Mouse (Mus musculus): Measurements from ENCODE around the gene Aif1l. TPM values are rescaled to one million over a fixed set of nuclear protein-coding genes. Genes with fewer than 3 reads are reported as not detected.
A peak's percentile ranks its signal among the peaks of the same experiment; 100 is the strongest.

Gene Aif1l
- polyA plus RNA-seq, 1 experiment from 2014 or later = 26.6 TPM

DNA sequence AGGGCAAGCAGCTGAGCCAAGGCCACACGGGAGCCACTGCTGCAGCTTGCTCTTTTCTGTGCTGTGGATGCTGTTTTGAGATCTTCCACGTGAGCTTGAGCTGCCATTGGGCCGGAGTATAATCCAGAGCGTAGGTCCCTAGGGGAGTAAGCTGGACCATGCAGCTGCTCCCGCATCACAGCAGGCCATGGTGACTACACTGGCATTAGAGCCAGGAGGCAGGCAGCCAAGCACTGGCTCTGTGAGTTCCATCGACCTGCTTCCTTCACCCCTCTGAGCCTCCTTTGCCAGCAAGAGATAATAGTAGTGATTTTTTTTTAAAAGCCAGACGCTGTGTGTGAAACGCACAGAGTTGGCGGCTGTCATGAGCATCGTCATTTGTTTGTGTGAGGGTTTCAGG, 2.3 kb downstream of the Aif1l start:
- Histone ChIP-seq H3K27ac (replicated peaks) (no peak overlapping the region), H3K4me3 (replicated peaks) (no peak overlapping the region), H3K27me3 (0 out of 2 replicates have a peak, but pooled peaks cover 3% of the 10 kb centered on the region), H3K9ac (no peak overlapping the region), H3K9me3 (replicated peaks) (no peaks in the 10 kb centered on the region), H3K4me2 (replicated peaks) (no peak overlapping the region), H3K36me3 (no peaks in the 10 kb centered on the region), H3K4me1 (peaks cover 21% of the 10 kb centered on the region)
- ATAC-seq (ENCODE audit: insufficient number of reproducible peaks, low FRiP score, low TSS enrichment, low read depth) = no peak
- 84% methylated on average over 10 of the region's 10 CpGs for WGBS

DNA sequence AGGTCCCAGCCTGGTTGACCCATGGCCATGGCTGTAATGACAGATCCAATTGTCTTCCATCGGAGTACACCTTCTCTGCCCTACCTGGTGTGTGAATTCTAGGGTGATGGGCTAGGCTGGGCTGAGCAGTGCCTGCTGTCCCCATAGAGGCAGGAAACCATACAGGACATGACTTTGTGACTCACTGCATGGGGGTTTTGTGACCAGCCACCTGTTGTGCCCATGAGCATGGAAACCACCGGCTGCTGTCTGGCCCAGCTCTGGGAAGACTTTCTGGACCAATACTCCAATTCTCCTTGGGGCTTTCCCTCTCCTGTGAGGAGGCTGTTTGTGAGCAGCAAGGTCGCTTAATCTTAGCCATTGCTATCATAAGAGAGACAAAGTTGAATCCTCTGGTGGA, 2.8 kb downstream of the Aif1l start:
- WGBS = 86% methylated on average over 3 of the region's 3 CpGs
- no peak for ATAC-seq (ENCODE audit: insufficient number of reproducible peaks, low FRiP score, low TSS enrichment, low read depth)

GRCm38 (mm10) chr2:31953687-31954086, 3.7 kb downstream of the Aif1l start:
- Histone ChIP-seq H3K36me3 (no peaks in the 10 kb centered on the region), H3K9me3 (replicated peaks) (no peaks in the 10 kb centered on the region), H3K27me3 (0 out of 2 replicates have a peak, but pooled peaks cover 3% of the 10 kb centered on the region), H3K4me2 (replicated peaks) (no peak overlapping the region), H3K9ac (no peak overlapping the region), H3K4me3 (replicated peaks) (no peak overlapping the region), H3K4me1 (peaks cover 21% of the 10 kb centered on the region), H3K27ac (replicated peaks) (no peak overlapping the region)
- ATAC-seq (ENCODE audit: insufficient number of reproducible peaks, low FRiP score, low TSS enrichment, low read depth) = no peak
- WGBS = 69% methylated on average over 8 of the region's 8 CpGs

More for the DNA sequence above, 2.8 kb downstream of the Aif1l start:
- Histone ChIP-seq H3K9ac (no peak overlapping the region), H3K4me2 (replicated peaks) (no peak overlapping the region), H3K36me3 (no peaks in the 10 kb centered on the region), H3K4me3 (replicated peaks) (no peak overlapping the region), H3K27ac (replicated peaks) (no peak overlapping the region), H3K4me1 (peaks cover 21% of the 10 kb centered on the region), H3K27me3 (0 out of 2 replicates have a peak, but pooled peaks cover 3% of the 10 kb centered on the region), H3K9me3 (replicated peaks) (no peaks in the 10 kb centered on the region)

GRCm38 (mm10) chr2:31954779-31955181, 4.8 kb downstream of the Aif1l start:
- Histone ChIP-seq H3K27ac (replicated peaks) (no peak overlapping the region), H3K27me3 (no peaks in the 10 kb centered on the region), H3K36me3 (no peaks in the 10 kb centered on the region), H3K4me1 (peaks cover 19% of the 10 kb centered on the region), H3K4me3 (replicated peaks) (no peak overlapping the region), H3K4me2 (replicated peaks) (no peak overlapping the region), H3K9me3 (replicated peaks) (no peaks in the 10 kb centered on the region), H3K9ac (no peak overlapping the region)
- WGBS = 92% methylated on average over 9 of the region's 9 CpGs
- ATAC-seq (ENCODE audit: insufficient number of reproducible peaks, low FRiP score, low TSS enrichment, low read depth) = no peak

GRCm38 (mm10) chr2:31955686-31956085, 5.7 kb downstream of the Aif1l start:
- no peak overlapping the region for H3K4me3 ChIP-seq (replicated peaks)
- H3K27me3 ChIP-seq = no peaks in the 10 kb centered on the region
- no peaks in the 10 kb centered on the region for H3K36me3 ChIP-seq
- WGBS = 91% methylated on average over 5 of the region's 5 CpGs
- peaks cover 12% of the 10 kb centered on the region for H3K4me1 ChIP-seq
- H3K27ac ChIP-seq (replicated peaks) = no peak overlapping the region
- no peaks in the 10 kb centered on the region for H3K9me3 ChIP-seq (replicated peaks)
- no peak for ATAC-seq (ENCODE audit: insufficient number of reproducible peaks, low FRiP score, low TSS enrichment, low read depth)
- H3K4me2 ChIP-seq (replicated peaks) = no peak overlapping the region
- H3K9ac ChIP-seq = no peak overlapping the region

- no peak overlapping the region for H3K27ac ChIP-seq (replicated peaks)
- WGBS = 79% methylated on average over 10 of the region's 10 CpGs
- no peaks in the 10 kb centered on the region for H3K27me3 ChIP-seq
- no peaks in the 10 kb centered on the region for H3K9me3 ChIP-seq (replicated peaks)
- H3K4me2 ChIP-seq (replicated peaks) = no peak overlapping the region
- H3K9ac ChIP-seq = no peak overlapping the region
- H3K36me3 ChIP-seq = no peaks in the 10 kb centered on the region
- no peak overlapping the region for H3K4me3 ChIP-seq (replicated peaks)
- H3K4me1 ChIP-seq = no peaks in the 10 kb centered on the region
- no peak for ATAC-seq (ENCODE audit: insufficient number of reproducible peaks, low FRiP score, low TSS enrichment, low read depth)
Measured at GRCm38 (mm10) chr2:31957211-31957610, 7.3 kb downstream of the Aif1l start.

DNA sequence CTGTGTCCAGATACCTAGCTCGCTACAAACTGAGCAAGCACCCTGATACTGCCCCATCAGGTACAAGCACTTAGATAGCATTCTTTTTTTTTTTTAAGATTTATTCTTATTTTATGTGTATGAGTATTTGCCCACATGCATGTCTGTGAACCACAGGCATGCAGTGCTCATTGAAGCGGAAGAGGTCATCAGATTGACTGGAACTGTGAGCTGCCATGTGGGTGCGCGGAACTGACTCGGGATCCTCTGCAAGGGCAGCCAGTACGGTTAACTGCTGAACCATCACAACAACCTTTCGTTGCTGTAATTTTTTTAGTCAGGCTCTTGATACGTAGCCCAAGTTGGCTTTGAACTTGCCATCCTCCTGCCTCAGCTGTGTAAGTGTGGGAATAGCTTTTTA, 11.0 kb downstream of the Aif1l start:
- H3K27ac ChIP-seq (replicated peaks) = no peak overlapping the region
- whole genome bisulfite sequencing = 90% methylated on average over 8 of the region's 8 CpGs
- ATAC-seq (ENCODE audit: insufficient number of reproducible peaks, low FRiP score, low TSS enrichment, low read depth) = no peak

GRCm38 (mm10) chr2:31961791-31962222, 11.9 kb downstream of the Aif1l start:
- no peak overlapping the region for H3K4me3 ChIP-seq (replicated peaks)
- no peaks in the 10 kb centered on the region for H3K9me3 ChIP-seq (replicated peaks)
- no peaks in the 10 kb centered on the region for H3K36me3 ChIP-seq
- peak overlapping the region; percentile 25; the same call in 1 of the 2 replicates for H3K27ac ChIP-seq (replicated peaks)
- no peaks in the 10 kb centered on the region for H3K4me1 ChIP-seq
- H3K27me3 ChIP-seq = no peaks in the 10 kb centered on the region
- WGBS = 68% methylated on average over 4 of the region's 4 CpGs
- no peak overlapping the region for H3K4me2 ChIP-seq (replicated peaks)
- no peak for ATAC-seq (ENCODE audit: insufficient number of reproducible peaks, low FRiP score, low TSS enrichment, low read depth)
- no peak overlapping the region for H3K9ac ChIP-seq

More for the DNA sequence above, 11.0 kb downstream of the Aif1l start:
- Histone ChIP-seq H3K9ac (no peak overlapping the region), H3K4me1 (no peaks in the 10 kb centered on the region), H3K36me3 (no peaks in the 10 kb centered on the region), H3K4me3 (replicated peaks) (no peak overlapping the region), H3K27me3 (no peaks in the 10 kb centered on the region), H3K9me3 (replicated peaks) (no peaks in the 10 kb centered on the region), H3K4me2 (replicated peaks) (no peak overlapping the region)

- no peaks in the 10 kb centered on the region for H3K4me1 ChIP-seq
- peak overlapping the region; percentile 25; the same call in 1 of the 2 replicates for H3K27ac ChIP-seq (replicated peaks)
- H3K27me3 ChIP-seq = no peaks in the 10 kb centered on the region
- no peaks in the 10 kb centered on the region for H3K36me3 ChIP-seq
- no peak overlapping the region for H3K4me3 ChIP-seq (replicated peaks)
- H3K9me3 ChIP-seq (replicated peaks) = no peaks in the 10 kb centered on the region
- 43% methylated on average over 8 of the region's 8 CpGs for WGBS
- ATAC-seq (ENCODE audit: insufficient number of reproducible peaks, low FRiP score, low TSS enrichment, low read depth) = peak; percentile 76; the same call in 1 of the 2 replicates
- H3K9ac ChIP-seq = no peak overlapping the region
- H3K4me2 ChIP-seq (replicated peaks) = no peak overlapping the region
Measured at GRCm38 (mm10) chr2:31962501-31963224, 12.7 kb downstream of the Aif1l start.

DNA sequence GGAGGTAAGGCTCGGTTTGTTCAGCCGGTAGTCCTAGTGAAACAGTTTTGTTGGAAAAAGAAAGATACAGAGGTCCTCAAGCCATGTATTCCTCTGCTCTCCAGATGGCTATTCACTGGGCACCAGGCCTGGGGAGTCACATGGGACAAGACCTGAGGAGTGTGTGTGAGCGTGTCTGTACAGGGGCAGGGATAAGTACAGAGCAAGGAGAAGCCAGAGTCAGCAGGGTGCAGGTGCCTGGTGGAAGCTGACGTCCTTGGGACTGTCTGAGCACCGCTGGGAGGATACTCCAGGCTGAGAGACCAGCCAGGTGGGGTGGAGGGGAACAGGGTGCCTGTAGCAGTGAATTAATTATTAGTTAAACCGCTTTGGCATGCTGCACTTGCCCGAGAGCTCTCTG, 13.6 kb downstream of the Aif1l start:
- H3K9ac ChIP-seq = no peak overlapping the region
- WGBS = 81% methylated on average over 7 of the region's 7 CpGs
- no peak overlapping the region for H3K4me2 ChIP-seq (replicated peaks)
- 0 out of 2 replicates have a peak overlapping the region, but pooled peaks have one; percentile 18 for H3K27ac ChIP-seq (replicated peaks)
- no peak for ATAC-seq (ENCODE audit: insufficient number of reproducible peaks, low FRiP score, low TSS enrichment, low read depth)
- H3K4me1 ChIP-seq = no peaks in the 10 kb centered on the region
- H3K27me3 ChIP-seq = no peaks in the 10 kb centered on the region
- no peaks in the 10 kb centered on the region for H3K36me3 ChIP-seq
- H3K9me3 ChIP-seq (replicated peaks) = no peaks in the 10 kb centered on the region
- no peak overlapping the region for H3K4me3 ChIP-seq (replicated peaks)

- no peak for ATAC-seq (ENCODE audit: insufficient number of reproducible peaks, low FRiP score, low TSS enrichment, low read depth)
- Histone ChIP-seq H3K9ac (no peak overlapping the region), H3K4me2 (replicated peaks) (no peak overlapping the region), H3K27ac (replicated peaks) (no peak overlapping the region), H3K27me3 (no peaks in the 10 kb centered on the region), H3K9me3 (replicated peaks) (no peaks in the 10 kb centered on the region), H3K4me1 (no peaks in the 10 kb centered on the region), H3K36me3 (no peaks in the 10 kb centered on the region; the same call in 1 of the 2 replicates), H3K4me3 (replicated peaks) (no peak overlapping the region)
- 72% methylated on average over 3 of the region's 3 CpGs for WGBS
Measured at GRCm38 (mm10) chr2:31964191-31964590, 14.3 kb downstream of the Aif1l start.

- Histone ChIP-seq H3K9me3 (replicated peaks) (no peaks in the 10 kb centered on the region), H3K36me3 (peaks cover 4% of the 10 kb centered on the region), H3K27me3 (no peaks in the 10 kb centered on the region), H3K27ac (replicated peaks) (no peak overlapping the region), H3K4me3 (replicated peaks) (no peak overlapping the region), H3K9ac (no peak overlapping the region), H3K4me2 (replicated peaks) (no peak overlapping the region), H3K4me1 (no peaks in the 10 kb centered on the region)
- ATAC-seq (ENCODE audit: insufficient number of reproducible peaks, low FRiP score, low TSS enrichment, low read depth) = no peak
Measured at GRCm38 (mm10) chr2:31965110-31965509, 15.2 kb downstream of the Aif1l start.
